Mouse (Mus musculus) MEL-GATA-1-ER (cell line): ENCODE data around the gene Ftl1.

Experiments used
- DNase-seq: peaks from one replicate; pipeline ENCODE4 v3.0.0-alpha.2; 2012; ENCODE audit warnings: low read depth; ENCODE audit errors: extremely low read depth

Gene Ftl1

GRCm38 (mm10) chr7:45413864-45414739 lies 45.6 kb downstream of the Ftl1 start:
- DNase-seq, result no peak

GRCm38 (mm10) chr7:45413113-45413863 lies 46.4 kb downstream of the Ftl1 start, which contains the start of gene Ntf5:
Ntf5 (plus strand) TSS chr7:45413695.
- no peak for DNase-seq

- DNase-seq, result no peak
These were observed 47.3 kb downstream of the Ftl1 start for GRCm38 (mm10) chr7:45412421-45412820.

- DNase-seq, result no peak
These were observed 50.1 kb downstream of the Ftl1 start for GRCm38 (mm10) chr7:45409497-45410163.

- no peak for DNase-seq
These were observed 50.7 kb downstream of the Ftl1 start for GRCm38 (mm10) chr7:45408949-45409348.

- no peak for DNase-seq
These were observed 51.3 kb downstream of the Ftl1 start for GRCm38 (mm10) chr7:45408351-45408750.
